Mouse (Mus musculus): ENCODE results near the gene Sept6.

Sept6 gene

GRCm38 (mm10) chrX:36864609-36865328 lies 126.8 kb downstream of the Sept6 start:
- no peak for DNase-seq (ENCODE audit: low spot score in 2 of 2)

- peak; percentile 53 to 78 for DNase-seq (ENCODE audit: low spot score in 2 of 2)
Observed at GRCm38 (mm10) chrX:36863766-36864608, 127.6 kb downstream of the Sept6 start.

Data from left cerebral cortex, adult 9 months (tissue).